Mouse (Mus musculus): ENCODE measurements around the gene Rundc3a.
"Not testable (repeated sequence)": the region's sequence is repeated elsewhere in the genome, so short reads cannot be mapped to it uniquely, and the experiment has no call there.

The Rundc3a gene

GRCm38 (mm10) chr11:102369263-102369662 is 23.9 kb upstream of the Rundc3a start:
- no peak for DNase-seq

GRCm38 (mm10) chr11:102370285-102370684 is 22.9 kb upstream of the Rundc3a start:
- no peak for DNase-seq

GRCm38 (mm10) chr11:102371926-102372685 is 21.1 kb upstream of the Rundc3a start:
- no peak for DNase-seq

GRCm38 (mm10) chr11:102372936-102373335 is 20.3 kb upstream of the Rundc3a start:
- no peak for DNase-seq

- no peak for DNase-seq
Observed at GRCm38 (mm10) chr11:102373646-102374045, 19.6 kb upstream of the Rundc3a start.

- no peak for DNase-seq
Observed at GRCm38 (mm10) chr11:102374108-102374725, 19.0 kb upstream of the Rundc3a start.

GRCm38 (mm10) chr11:102375196-102376173 is 17.7 kb upstream of the Rundc3a start:
- DNase-seq, result no peak

GRCm38 (mm10) chr11:102376196-102376835 is 16.9 kb upstream of the Rundc3a start:
- no peak for DNase-seq

- DNase-seq, result no peak
Observed at GRCm38 (mm10) chr11:102377186-102377585, 16.0 kb upstream of the Rundc3a start.

- no peak for DNase-seq
Observed at GRCm38 (mm10) chr11:102380091-102380490, 13.1 kb upstream of the Rundc3a start.

GRCm38 (mm10) chr11:102381341-102382100 is 11.7 kb upstream of the Rundc3a start:
- DNase-seq, result no peak

GRCm38 (mm10) chr11:102382794-102383193 is 10.4 kb upstream of the Rundc3a start:
- no peak for DNase-seq

- DNase-seq, result no peak
Observed at GRCm38 (mm10) chr11:102383365-102384136, 9.7 kb upstream of the Rundc3a start.

GRCm38 (mm10) chr11:102384418-102384817 is 8.8 kb upstream of the Rundc3a start:
- DNase-seq, result no peak

- DNase-seq, result no peak
Observed at GRCm38 (mm10) chr11:102385075-102385474, 8.1 kb upstream of the Rundc3a start.

- no peak for DNase-seq
Observed at GRCm38 (mm10) chr11:102386121-102386520, 7.1 kb upstream of the Rundc3a start.

GRCm38 (mm10) chr11:102389436-102389835 is 3.8 kb upstream of the Rundc3a start:
- not testable (repeated sequence) for DNase-seq

GRCm38 (mm10) chr11:102392441-102393237 is 564 bp upstream of the Rundc3a start:
- no peak for DNase-seq

- DNase-seq, result peak; percentile 22
Observed at GRCm38 (mm10) chr11:102393719-102394420, 667 bp downstream of the Rundc3a start.

Measured in thymus, postnatal 25 days (tissue).